Mouse (Mus musculus): ENCODE measurements around the gene Cabp1. TPM values are rescaled to one million over a fixed set of nuclear protein-coding genes. Genes with fewer than 3 reads are reported as not detected.

Cabp1 gene
- total RNA-seq (2018; cell fraction: chromatin; rRNA removed), result 1 to 10 TPM in 1 of 26 experiments, under 1 TPM in 1, not detected in 24; 0.50 to 1.0 TPM
- not detected for total RNA-seq (2018; cell fraction: cytosol; rRNA removed)
- under 1 TPM in 2 of 26 experiments, not detected in 24; 0.21 to 0.84 TPM for total RNA-seq (2018; cell fraction: nucleus; rRNA removed)
- polyA plus RNA-seq (2018), result not detected in 3 replicates

- no peaks in the 10 kb centered on the region for H3K79me2 ChIP-seq (ENCODE audit: inconsistent target)
- H3K36me3 ChIP-seq (ENCODE audit: inconsistent target), result no peaks in the 10 kb centered on the region
- H3K4me3 ChIP-seq (ENCODE audit: inconsistent target), result no peak within 1 kb of the TSS
- no peak within 1 kb of the TSS for H3K27ac ChIP-seq
- under 1% methylated on average over 95 of the region's 116 CpGs for WGBS (ENCODE audit: missing documents)
Measured at GRCm38 (mm10) chr5:115193669-115194625, at the start of gene Cabp1. Cabp1 (minus strand) TSS chr5:115194381.

DNA sequence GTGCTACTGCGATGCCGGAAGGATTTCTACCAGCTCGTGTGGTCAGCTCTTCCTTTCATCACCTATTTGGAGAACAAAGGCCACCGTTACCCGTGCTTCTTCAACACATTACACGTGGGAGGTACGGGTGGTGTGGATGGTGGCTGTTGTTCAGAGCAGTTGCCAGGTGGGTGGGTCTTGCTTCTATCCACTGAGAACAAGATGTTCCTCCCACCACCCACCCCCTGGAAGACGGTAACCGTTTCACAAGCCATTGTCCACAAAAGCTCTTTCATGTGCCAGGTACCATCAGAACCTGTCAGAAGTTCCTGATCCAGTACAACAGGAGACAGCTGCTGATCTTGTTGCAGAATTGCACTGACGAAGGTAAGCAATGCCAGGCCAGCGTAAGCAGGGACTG lies 46.0 kb upstream of the Cabp1 start:
- Histone ChIP-seq H3K4me3 (ENCODE audit: inconsistent target) (no peak overlapping the region), H3K36me3 (ENCODE audit: inconsistent target) (peaks cover 49% of the 10 kb centered on the region), H3K79me2 (ENCODE audit: inconsistent target) (no peaks in the 10 kb centered on the region), H3K27ac (no peak overlapping the region)
- WGBS (ENCODE audit: missing documents), result 90% methylated on average over 11 of the region's 11 CpGs

DNA sequence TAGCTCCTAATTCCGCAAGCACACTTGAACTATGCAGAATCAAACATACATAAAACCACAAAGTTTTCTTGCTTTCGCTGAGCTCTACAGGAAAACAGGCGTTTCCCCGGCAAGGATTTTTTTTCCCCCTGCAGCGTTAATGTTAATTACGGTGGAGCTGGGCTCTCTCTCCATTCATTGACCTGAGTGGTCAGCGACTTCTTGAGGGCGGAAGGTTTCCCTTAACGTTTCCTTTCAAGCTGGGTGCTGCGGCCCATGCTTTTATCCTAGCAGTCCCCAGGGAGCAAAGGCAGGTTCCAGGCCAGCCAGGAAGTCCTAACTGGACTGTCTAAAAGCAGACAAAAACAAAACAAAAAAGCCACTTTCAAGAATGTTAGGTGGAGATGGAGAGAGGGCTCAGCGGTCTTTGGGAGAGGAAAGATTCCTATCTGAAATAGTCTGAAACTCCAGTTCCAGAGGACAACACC lies 44.6 kb upstream of the Cabp1 start:
- H3K79me2 ChIP-seq (ENCODE audit: inconsistent target), result no peaks in the 10 kb centered on the region
- WGBS (ENCODE audit: missing documents), result 23% methylated on average over 11 of the region's 11 CpGs
- peak overlapping the region; percentile 52 for H3K4me3 ChIP-seq (ENCODE audit: inconsistent target)
- peaks cover 35% of the 10 kb centered on the region for H3K36me3 ChIP-seq (ENCODE audit: inconsistent target)
- no peak overlapping the region for H3K27ac ChIP-seq

DNA sequence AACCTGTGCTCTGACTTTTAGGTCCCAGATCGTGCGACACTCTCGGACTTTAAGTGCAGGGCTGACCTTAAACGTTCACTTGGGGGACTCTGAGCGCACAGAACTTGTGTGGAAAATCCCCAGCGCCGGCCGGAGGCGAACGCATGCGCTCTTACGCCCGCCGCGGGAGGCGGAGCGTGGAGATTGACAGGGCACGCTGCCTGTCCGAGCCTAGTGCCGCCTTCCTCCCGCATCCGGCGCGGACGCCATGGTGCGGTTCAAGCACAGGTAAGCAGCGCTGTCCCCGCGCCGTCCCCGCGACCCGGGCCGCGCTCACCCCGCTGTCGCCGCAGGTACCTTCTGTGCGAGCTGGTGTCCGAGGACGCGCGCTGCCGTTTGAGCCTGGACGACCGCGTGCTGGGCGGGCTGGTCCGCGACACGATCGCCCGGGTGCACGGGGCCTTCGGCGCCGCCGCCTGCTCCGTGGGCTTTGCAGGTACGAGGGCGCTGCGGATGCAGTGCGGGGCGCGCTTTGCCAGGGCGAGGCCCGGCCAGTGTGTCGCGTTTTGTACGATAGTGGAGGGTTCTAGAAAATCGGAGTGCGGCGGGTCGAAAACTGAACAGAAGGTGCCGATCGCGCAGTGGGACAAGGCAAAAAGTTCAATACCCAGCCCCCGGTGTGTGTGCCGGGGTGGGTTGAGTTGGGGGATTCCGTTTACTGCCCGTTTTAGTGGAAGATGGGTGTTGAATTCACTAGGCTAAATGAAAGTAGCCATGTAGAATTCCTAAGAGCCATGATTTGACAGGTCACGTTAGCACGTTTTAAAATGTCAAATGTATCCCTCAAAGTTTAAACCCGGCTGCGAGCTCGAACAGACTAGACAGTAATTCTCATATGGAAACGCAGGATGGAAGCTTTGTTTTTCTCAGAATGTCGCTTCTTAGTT lies 43.9 kb upstream of the Cabp1 start:
- under 1% methylated on average over 80 of the region's 88 CpGs for WGBS (ENCODE audit: missing documents)
- Histone ChIP-seq H3K4me3 (ENCODE audit: inconsistent target) (peak overlapping the region; percentile 52), H3K79me2 (ENCODE audit: inconsistent target) (no peaks in the 10 kb centered on the region), H3K27ac (no peak overlapping the region), H3K36me3 (ENCODE audit: inconsistent target) (peaks cover 28% of the 10 kb centered on the region)

- no peaks in the 10 kb centered on the region for H3K79me2 ChIP-seq (ENCODE audit: inconsistent target)
- WGBS (ENCODE audit: missing documents), result 5% methylated on average over 21 of the region's 21 CpGs
- peaks cover 5% of the 10 kb centered on the region for H3K36me3 ChIP-seq (ENCODE audit: inconsistent target)
- H3K27ac ChIP-seq, result no peak within 1 kb of the TSS
- H3K4me3 ChIP-seq (ENCODE audit: inconsistent target), result peak within 1 kb of the TSS; percentile 39
Measured at GRCm38 (mm10) chr5:115235786-115236263, 41.6 kb upstream of the Cabp1 start, which contains the start of gene Pop5. Pop5 (plus strand) TSS chr5:115235836.

DNA sequence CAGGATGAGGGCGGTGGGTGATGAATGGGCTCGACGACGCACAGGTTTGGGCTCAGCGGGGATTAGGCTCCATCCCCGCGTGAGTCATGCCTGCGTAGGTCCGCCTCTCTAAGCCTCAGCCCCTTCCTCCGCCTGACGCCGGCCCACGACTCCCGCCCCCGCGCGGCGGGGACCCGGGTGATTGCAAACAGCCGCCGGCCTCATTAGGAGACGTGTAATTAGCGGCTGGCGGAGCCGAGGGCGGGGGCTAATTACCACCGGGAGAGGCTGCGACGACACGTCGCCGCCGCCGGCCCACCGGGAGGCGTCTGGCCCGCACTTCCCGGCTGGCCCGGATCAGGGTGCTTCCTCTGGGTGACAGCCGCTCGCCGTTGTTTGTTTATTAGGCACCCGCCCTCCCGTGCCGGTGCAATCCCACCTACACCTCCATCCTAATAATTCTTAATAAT lies 41.2 kb upstream of the Cabp1 start:
- 3% methylated on average over 44 of the region's 45 CpGs for WGBS (ENCODE audit: missing documents)
- peak overlapping the region; percentile 39 for H3K4me3 ChIP-seq (ENCODE audit: inconsistent target)
- peaks cover under 1% of the 10 kb centered on the region for H3K36me3 ChIP-seq (ENCODE audit: inconsistent target)
- no peaks in the 10 kb centered on the region for H3K79me2 ChIP-seq (ENCODE audit: inconsistent target)
- no peak overlapping the region for H3K27ac ChIP-seq

GRCm38 (mm10) chr5:115234519-115234918 lies 40.3 kb upstream of the Cabp1 start:
- WGBS (ENCODE audit: missing documents), result 95% methylated on average over 6 of the region's 6 CpGs
- no peaks in the 10 kb centered on the region for H3K36me3 ChIP-seq (ENCODE audit: inconsistent target)
- H3K4me3 ChIP-seq (ENCODE audit: inconsistent target), result no peak overlapping the region
- H3K27ac ChIP-seq, result no peak overlapping the region
- H3K79me2 ChIP-seq (ENCODE audit: inconsistent target), result no peaks in the 10 kb centered on the region

DNA sequence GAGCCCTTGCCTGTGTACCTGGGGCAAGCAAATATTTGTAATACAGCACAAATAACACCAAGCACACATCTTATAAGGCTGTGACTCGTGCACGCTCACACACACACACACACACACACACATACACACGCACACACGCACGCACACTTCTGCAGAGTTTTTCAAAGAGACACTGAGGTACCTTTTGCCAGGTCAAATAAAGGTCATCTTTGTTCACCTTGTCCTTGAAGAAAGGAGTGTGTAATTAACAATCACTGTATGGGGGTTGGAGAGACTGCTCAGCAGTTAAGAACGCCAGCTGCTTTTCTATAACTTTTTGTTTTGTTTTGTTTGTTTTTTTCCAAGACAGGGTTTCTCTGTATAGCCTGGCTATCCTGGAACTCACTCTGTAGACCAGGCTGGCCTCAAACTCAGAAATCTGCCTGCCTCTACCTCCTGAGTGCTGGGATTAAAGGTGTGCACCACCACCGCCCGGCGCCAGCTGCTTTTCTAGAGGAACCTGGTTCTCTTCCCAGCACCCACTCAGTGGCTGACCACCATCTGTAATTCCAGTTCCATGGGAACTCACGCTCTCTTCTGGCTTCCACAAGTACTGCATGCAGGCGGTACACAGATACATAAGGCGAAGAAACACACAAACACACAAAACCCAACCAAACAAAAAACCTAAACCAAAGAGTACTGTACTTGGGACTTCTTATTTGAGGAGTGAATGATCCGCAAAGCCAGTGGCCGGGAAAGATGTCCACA lies 39.0 kb upstream of the Cabp1 start:
- Histone ChIP-seq H3K36me3 (ENCODE audit: inconsistent target) (no peaks in the 10 kb centered on the region), H3K4me3 (ENCODE audit: inconsistent target) (no peak overlapping the region), H3K79me2 (ENCODE audit: inconsistent target) (no peaks in the 10 kb centered on the region), H3K27ac (no peak overlapping the region)
- WGBS (ENCODE audit: missing documents), result 95% methylated on average over 14 of the region's 14 CpGs

DNA sequence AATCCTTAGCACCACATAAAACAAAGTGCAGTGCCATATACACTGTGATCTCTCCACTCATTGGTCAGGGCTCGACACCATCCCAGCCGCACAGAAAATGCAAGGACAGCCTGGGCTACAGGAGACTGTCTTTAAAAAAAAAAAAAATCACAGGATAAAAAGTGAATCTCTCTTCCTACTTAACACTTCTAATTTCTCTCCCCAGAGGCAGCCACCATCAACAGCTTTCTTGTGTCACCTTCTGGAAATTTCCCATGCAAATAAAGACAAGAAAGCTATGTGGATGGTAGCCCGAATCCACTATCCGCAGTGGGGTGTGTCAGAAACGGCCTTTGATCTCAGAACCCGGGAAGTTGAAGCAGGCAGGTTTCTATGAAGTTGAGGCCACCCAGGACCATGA lies 38.3 kb upstream of the Cabp1 start:
- WGBS (ENCODE audit: missing documents), result 61% methylated on average over 6 of the region's 6 CpGs
- no peaks in the 10 kb centered on the region for H3K36me3 ChIP-seq (ENCODE audit: inconsistent target)
- H3K79me2 ChIP-seq (ENCODE audit: inconsistent target), result no peaks in the 10 kb centered on the region
- H3K27ac ChIP-seq, result no peak overlapping the region
- no peak overlapping the region for H3K4me3 ChIP-seq (ENCODE audit: inconsistent target)

- Histone ChIP-seq H3K36me3 (ENCODE audit: inconsistent target) (no peaks in the 10 kb centered on the region), H3K4me3 (ENCODE audit: inconsistent target) (no peak overlapping the region), H3K27ac (no peak overlapping the region), H3K79me2 (ENCODE audit: inconsistent target) (no peaks in the 10 kb centered on the region)
- 16% methylated on average over 16 of the region's 16 CpGs for WGBS (ENCODE audit: missing documents)
Measured at GRCm38 (mm10) chr5:115231552-115232120, 37.5 kb upstream of the Cabp1 start.

DNA sequence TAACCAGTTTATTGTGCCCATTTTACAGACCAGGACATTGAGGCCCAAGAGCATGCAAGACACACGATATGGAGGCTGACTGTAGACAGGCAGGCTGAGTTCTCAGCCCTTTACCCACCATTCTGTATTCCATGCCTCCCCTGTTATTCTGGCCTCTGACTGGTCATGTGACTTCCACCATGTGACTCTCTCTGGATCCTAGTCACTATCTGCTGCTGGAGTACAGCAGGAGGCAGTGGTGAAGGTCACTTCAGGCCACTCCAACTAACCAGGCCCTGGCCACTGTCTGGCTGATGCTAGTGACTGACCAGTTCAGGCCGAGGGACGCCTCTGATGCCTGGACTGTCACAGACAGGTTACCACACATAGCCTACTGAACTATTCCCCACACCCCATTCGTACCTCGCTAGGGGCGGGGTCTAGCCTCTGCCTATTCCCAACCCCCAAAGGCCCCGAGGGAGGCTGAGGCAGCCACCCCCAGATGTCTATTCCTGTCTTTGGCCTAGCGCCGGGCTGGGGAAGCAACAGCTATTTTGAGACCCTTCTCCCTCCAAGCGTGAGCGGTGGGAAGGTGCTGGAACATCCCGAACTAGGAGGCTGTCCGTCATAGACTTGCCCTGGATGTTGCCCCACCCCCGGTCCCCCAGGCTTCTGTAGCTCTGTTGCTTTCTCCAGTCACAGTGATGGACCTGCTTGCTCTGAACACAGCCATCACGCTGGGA lies 36.8 kb upstream of the Cabp1 start:
- Histone ChIP-seq H3K79me2 (ENCODE audit: inconsistent target) (no peaks in the 10 kb centered on the region), H3K36me3 (ENCODE audit: inconsistent target) (no peaks in the 10 kb centered on the region), H3K4me3 (ENCODE audit: inconsistent target) (no peak overlapping the region), H3K27ac (no peak overlapping the region)
- WGBS (ENCODE audit: missing documents), result 76% methylated on average over 15 of the region's 15 CpGs

GRCm38 (mm10) chr5:115222485-115222884 lies 28.3 kb upstream of the Cabp1 start:
- Histone ChIP-seq H3K4me3 (ENCODE audit: inconsistent target) (no peak overlapping the region), H3K36me3 (ENCODE audit: inconsistent target) (no peaks in the 10 kb centered on the region), H3K27ac (no peak overlapping the region), H3K79me2 (ENCODE audit: inconsistent target) (no peaks in the 10 kb centered on the region)
- WGBS (ENCODE audit: missing documents), result 61% methylated on average over 3 of the region's 3 CpGs
